Mouse (Mus musculus): Measurements from ENCODE around the gene Olfr474. TPM values are rescaled to one million over a fixed set of nuclear protein-coding genes. Genes with fewer than 3 reads are reported as not detected.

Olfr474 gene
- not detected for polyA plus RNA-seq (2014; fragmentation: Illumina TruSeq; extraction: RNeasy Lipid Tissue Mini Kit (QIAGEN cat#74804); ENCODE audit: low read depth, low replicate concordance)

GRCm38 (mm10) chr7:107954343-107954742, at the start of gene Olfr474:
Olfr474 (plus strand) TSS chr7:107954643.

GRCm38 (mm10) chr7:107930146-107930545, 24.3 kb upstream of the Olfr474 start, which contains the start of gene Olfr473:
Olfr473 (plus strand) TSS chr7:107930446.

GRCm38 (mm10) chr7:107964503-107964902, 10.1 kb downstream of the Olfr474 start, which contains the start of gene Olfr476:
Olfr476 (plus strand) TSS chr7:107964803.

GRCm38 (mm10) chr7:107986393-107986792, 31.9 kb downstream of the Olfr474 start, which contains the start of gene Olfr477:
Olfr477 (plus strand) TSS chr7:107986693.

Other genes with a start within 250 kb of the Olfr474 start
- 12.4 TPM for gene Cyb5r2, start 196.6 kb upstream of the Olfr474 start, polyA plus RNA-seq (2014; fragmentation: Illumina TruSeq; extraction: RNeasy Lipid Tissue Mini Kit (QIAGEN cat#74804); ENCODE audit: low read depth, low replicate concordance)
- not detected for gene Ovch2, start 153.4 kb upstream of the Olfr474 start, polyA plus RNA-seq (2014; fragmentation: Illumina TruSeq; extraction: RNeasy Lipid Tissue Mini Kit (QIAGEN cat#74804); ENCODE audit: low read depth, low replicate concordance)
- gene Olfr467, start 142.4 kb upstream of the Olfr474 start, polyA plus RNA-seq (2014; fragmentation: Illumina TruSeq; extraction: RNeasy Lipid Tissue Mini Kit (QIAGEN cat#74804); ENCODE audit: low read depth, low replicate concordance), result not detected
- gene Olfr469, start 129.1 kb upstream of the Olfr474 start, polyA plus RNA-seq (2014; fragmentation: Illumina TruSeq; extraction: RNeasy Lipid Tissue Mini Kit (QIAGEN cat#74804); ENCODE audit: low read depth, low replicate concordance), result not detected
- gene Olfr470, start 107.2 kb upstream of the Olfr474 start, polyA plus RNA-seq (2014; fragmentation: Illumina TruSeq; extraction: RNeasy Lipid Tissue Mini Kit (QIAGEN cat#74804); ENCODE audit: low read depth, low replicate concordance), result 0.13 TPM
- gene Olfr472, start 56.7 kb upstream of the Olfr474 start, polyA plus RNA-seq (2014; fragmentation: Illumina TruSeq; extraction: RNeasy Lipid Tissue Mini Kit (QIAGEN cat#74804); ENCODE audit: low read depth, low replicate concordance), result not detected
- gene Olfr473, start 24.2 kb upstream of the Olfr474 start, polyA plus RNA-seq (2014; fragmentation: Illumina TruSeq; extraction: RNeasy Lipid Tissue Mini Kit (QIAGEN cat#74804); ENCODE audit: low read depth, low replicate concordance), result not detected
- gene Olfr476, start 10.2 kb downstream of the Olfr474 start, polyA plus RNA-seq (2014; fragmentation: Illumina TruSeq; extraction: RNeasy Lipid Tissue Mini Kit (QIAGEN cat#74804); ENCODE audit: low read depth, low replicate concordance), result not detected
- not detected for gene Olfr477, start 32.0 kb downstream of the Olfr474 start, polyA plus RNA-seq (2014; fragmentation: Illumina TruSeq; extraction: RNeasy Lipid Tissue Mini Kit (QIAGEN cat#74804); ENCODE audit: low read depth, low replicate concordance)
- not detected for gene Olfr478, start 79.3 kb downstream of the Olfr474 start, polyA plus RNA-seq (2014; fragmentation: Illumina TruSeq; extraction: RNeasy Lipid Tissue Mini Kit (QIAGEN cat#74804); ENCODE audit: low read depth, low replicate concordance)
- gene Olfr479, start 96.0 kb downstream of the Olfr474 start, polyA plus RNA-seq (2014; fragmentation: Illumina TruSeq; extraction: RNeasy Lipid Tissue Mini Kit (QIAGEN cat#74804); ENCODE audit: low read depth, low replicate concordance), result not detected
- gene Olfr480, start 112.7 kb downstream of the Olfr474 start, polyA plus RNA-seq (2014; fragmentation: Illumina TruSeq; extraction: RNeasy Lipid Tissue Mini Kit (QIAGEN cat#74804); ENCODE audit: low read depth, low replicate concordance), result not detected
- not detected for gene Olfr481, start 125.2 kb downstream of the Olfr474 start, polyA plus RNA-seq (2014; fragmentation: Illumina TruSeq; extraction: RNeasy Lipid Tissue Mini Kit (QIAGEN cat#74804); ENCODE audit: low read depth, low replicate concordance)
- not detected for gene Olfr482, start 142.9 kb downstream of the Olfr474 start, polyA plus RNA-seq (2014; fragmentation: Illumina TruSeq; extraction: RNeasy Lipid Tissue Mini Kit (QIAGEN cat#74804); ENCODE audit: low read depth, low replicate concordance)
- gene Olfr483, start 146.2 kb downstream of the Olfr474 start, polyA plus RNA-seq (2014; fragmentation: Illumina TruSeq; extraction: RNeasy Lipid Tissue Mini Kit (QIAGEN cat#74804); ENCODE audit: low read depth, low replicate concordance), result not detected
- not detected for gene Olfr484, start 172.8 kb downstream of the Olfr474 start, polyA plus RNA-seq (2014; fragmentation: Illumina TruSeq; extraction: RNeasy Lipid Tissue Mini Kit (QIAGEN cat#74804); ENCODE audit: low read depth, low replicate concordance)
- not detected for gene Olfr485, start 205.2 kb downstream of the Olfr474 start, polyA plus RNA-seq (2014; fragmentation: Illumina TruSeq; extraction: RNeasy Lipid Tissue Mini Kit (QIAGEN cat#74804); ENCODE audit: low read depth, low replicate concordance)
- gene Olfr486, start 218.1 kb downstream of the Olfr474 start, polyA plus RNA-seq (2014; fragmentation: Illumina TruSeq; extraction: RNeasy Lipid Tissue Mini Kit (QIAGEN cat#74804); ENCODE audit: low read depth, low replicate concordance), result not detected

Measured in testis, adult 10 weeks (tissue).